Mouse (Mus musculus) splenic B cell, adult 2 months (primary cell): ENCODE results near the gene Arhgap24.

Experiments
- DNase-seq: peaks from one replicate; pipeline ENCODE4 v3.0.0-alpha.2; 2011; ENCODE audit warnings: low read depth, low spot score
- H3K27me3 ChIP-seq: 2 replicates; pipeline ENCODE4 v1.6.1; 2012; ENCODE audit warnings: mild to moderate bottlenecking, low read length, moderate library complexity, mixed read lengths; ENCODE audit not compliant: control insufficient read depth, poor library complexity, insufficient read depth, severe bottlenecking
- H3K36me3 ChIP-seq: 2 replicates; pipeline ENCODE4 v1.6.1; 2012; ENCODE audit warnings: mild to moderate bottlenecking, low read length, moderate library complexity, mixed read lengths; ENCODE audit not compliant: control insufficient read depth, poor library complexity, insufficient read depth, severe bottlenecking

Arhgap24 gene

DNA sequence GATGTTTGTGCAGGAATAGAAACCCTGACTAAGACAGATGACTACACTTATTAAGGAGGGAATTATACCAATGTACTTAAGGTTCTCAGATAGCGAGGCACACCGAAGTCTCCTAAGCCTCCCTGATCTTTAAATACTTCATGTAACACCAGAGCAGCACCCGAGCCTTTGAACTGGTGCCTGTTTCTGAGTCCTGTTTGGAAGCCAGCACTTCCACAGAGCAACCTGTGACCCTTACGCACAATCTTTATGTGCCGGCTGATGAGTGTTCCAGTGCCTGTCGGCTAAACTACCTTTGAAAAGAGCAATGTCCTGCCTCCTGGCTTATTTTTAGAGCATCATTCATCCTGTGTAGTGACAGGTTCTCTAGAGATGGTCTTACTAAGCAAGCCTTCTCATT, 221.4 kb downstream of the Arhgap24 start:
- DNase-seq: no peak
- Histone ChIP-seq H3K27me3 (no peaks in the 10 kb centered on the region), H3K36me3 (no peaks in the 10 kb centered on the region)

DNA sequence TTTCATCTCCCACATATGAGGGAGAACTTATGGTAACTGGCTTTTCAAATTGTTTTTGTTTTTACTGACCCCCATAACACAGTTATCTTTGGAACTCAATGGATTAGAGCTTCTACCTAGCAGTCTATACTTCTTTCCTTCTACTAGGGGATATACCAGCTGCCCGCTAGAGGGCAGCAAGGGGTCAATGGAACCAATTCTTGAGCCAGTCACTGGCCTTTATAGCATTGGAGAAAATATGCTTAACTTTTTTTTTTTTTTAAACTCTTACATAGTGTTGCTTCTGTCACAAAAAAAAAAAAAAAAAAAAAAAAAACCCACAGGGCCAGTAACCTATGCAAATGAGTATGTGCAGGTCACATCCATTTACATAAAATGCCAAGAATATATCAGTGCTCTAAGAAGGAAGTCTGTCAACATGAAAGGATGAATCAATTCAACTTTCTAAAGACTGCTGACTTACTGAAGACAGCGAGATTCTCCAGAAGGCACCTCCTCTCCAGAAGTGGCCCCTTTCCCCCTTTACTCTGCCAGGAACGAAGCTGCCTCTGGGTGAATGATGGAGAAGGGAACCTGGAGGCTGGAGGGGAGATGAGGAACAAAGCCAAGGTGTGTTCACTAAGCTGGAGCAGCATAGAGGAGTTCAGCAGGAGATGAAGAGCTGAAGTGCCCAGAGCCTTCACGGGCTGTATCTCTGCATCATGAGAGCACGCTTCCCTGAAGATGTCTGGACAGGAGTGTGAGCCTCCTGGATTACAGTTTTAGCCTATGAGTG, 222.3 kb downstream of the Arhgap24 start:
- no peaks in the 10 kb centered on the region for H3K27me3 ChIP-seq
- no peaks in the 10 kb centered on the region for H3K36me3 ChIP-seq
- DNase-seq: peak; percentile 65

DNA sequence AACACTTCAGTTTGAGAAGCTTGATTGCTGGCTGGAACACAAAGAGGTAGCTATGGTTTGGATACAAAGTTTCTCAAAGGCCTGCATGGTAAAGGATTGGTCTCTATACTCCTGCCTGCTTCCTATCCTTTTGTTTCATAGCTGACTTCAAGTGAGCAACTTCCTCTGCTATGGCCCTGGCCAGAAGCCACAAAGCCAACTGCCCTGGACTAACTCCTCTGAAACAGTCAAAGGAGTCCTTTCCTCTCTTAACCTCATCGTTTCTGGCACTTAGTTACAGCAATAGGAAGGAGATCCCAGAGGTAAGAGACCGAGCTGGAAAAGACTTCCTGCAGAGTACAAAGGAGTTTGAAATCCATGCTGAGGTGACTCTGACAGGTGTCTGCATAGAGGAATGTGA, 224.0 kb downstream of the Arhgap24 start:
- no peaks in the 10 kb centered on the region for H3K27me3 ChIP-seq
- DNase-seq: no peak
- H3K36me3 ChIP-seq: no peaks in the 10 kb centered on the region

DNA sequence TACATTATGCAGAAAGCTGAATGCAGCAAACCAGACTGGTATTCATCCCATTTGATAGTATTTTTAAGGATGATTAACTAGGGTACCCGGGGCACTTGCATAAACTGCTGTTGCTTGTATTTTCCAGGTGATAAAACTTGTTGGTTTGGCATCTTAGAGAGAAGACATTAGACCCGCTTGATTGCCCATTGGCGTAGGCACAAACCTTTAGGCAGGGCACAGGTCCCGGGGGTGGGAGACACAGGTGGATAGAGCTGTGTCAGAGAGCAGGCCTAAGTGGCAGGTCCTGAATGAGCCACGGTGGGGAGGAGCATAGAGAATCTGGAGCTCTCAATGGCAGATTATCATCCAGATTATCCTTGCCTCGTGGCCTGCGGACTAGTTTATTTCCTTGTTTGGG, 229.1 kb downstream of the Arhgap24 start:
- Histone ChIP-seq H3K27me3 (no peaks in the 10 kb centered on the region), H3K36me3 (no peaks in the 10 kb centered on the region)
- DNase-seq: no peak

DNA sequence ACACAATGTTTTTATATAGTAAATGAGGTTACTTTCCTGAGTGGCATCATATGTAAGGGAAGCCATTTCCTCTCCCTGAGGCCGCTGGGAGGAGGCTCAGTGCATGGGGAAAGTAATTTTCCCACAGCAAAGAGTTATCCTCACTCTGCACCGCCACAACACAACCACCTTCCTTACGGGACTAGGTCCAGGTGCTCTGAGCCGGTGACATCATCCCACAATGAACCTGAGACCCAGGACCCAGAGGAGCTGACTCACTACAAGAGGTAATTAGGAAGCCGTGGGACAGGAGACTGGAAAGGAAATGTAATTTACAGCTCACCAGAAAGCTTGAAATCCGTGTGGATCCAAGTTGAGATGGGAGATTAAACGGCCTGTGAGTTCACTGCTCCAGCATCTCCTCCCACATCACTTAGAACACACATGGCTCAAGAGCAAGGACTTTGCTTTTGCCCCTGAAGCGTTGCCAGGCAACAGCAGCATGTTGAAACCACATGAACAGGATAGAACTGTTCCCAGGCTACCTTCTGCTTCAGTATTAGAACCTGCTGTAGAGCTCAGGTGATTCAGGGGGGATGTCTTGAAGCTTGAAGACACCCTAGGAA, 238.3 kb downstream of the Arhgap24 start:
- Histone ChIP-seq H3K27me3 (no peaks in the 10 kb centered on the region), H3K36me3 (no peaks in the 10 kb centered on the region)
- no peak for DNase-seq

DNA sequence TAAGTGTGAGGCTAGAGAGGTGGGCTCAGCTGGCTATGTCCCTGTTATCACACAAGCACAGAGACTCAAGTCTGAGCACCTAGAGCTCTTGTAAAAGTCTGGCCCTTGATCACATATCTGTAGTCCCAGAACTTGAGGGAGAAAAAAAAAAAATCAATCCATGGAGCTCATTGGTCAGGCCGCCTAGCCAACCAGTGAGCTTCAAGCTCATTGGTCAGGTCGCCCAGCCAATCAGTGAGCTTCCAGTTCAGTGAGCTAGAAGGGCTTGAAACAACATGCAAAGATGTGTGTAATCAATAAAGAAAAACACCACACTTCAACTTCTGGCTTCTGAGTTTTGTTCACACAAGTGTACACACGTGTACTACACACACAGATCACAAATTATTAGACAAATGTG, 242.4 kb downstream of the Arhgap24 start:
- no peak for DNase-seq
- Histone ChIP-seq H3K36me3 (no peaks in the 10 kb centered on the region), H3K27me3 (no peaks in the 10 kb centered on the region; the same call in 1 of the 2 replicates)

DNA sequence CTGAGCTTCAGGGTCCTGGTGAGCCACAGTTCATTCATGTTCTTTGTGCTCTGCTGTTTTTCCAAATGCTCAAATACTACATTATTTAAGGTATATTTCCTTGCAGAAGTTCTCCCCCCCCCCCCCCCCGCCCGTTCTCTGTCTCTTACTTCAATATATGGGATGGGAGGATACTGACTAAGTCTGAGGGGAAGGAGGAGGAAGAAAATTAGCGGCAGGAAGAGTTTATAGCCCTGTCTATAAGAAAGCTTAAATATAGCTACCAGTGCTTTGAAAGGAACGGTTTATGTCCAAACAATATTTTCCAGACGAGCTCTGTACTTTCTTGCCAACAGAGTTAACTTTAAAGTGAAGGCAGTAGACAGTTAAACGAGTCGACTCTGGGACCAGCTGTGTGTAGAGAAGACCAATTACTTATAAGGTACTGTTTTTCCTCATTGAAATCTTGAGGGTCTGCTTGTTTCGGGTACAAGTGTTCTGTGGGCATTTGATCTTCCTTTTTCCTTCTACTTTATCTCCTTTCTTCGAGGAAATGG, 243.7 kb downstream of the Arhgap24 start:
- no peaks in the 10 kb centered on the region for H3K36me3 ChIP-seq
- no peak for DNase-seq

DNA sequence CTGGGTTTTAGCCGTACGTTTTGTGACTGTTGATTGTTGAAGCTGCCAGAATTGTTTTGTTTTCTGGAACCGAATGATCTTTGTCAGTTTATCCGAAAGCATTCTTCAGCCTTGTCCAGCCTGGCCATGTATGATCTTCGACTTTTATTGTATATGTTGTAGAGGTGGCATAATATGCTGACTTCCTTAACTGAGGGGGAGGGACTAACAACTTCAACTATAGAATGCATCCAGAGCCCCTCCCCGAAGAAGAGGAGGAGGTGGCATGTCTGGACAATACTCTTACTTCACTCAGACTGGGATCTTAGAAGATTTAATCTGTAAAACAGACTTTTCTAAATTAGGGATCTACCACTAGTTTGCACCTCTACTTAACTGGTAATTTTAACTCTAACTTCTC, 244.2 kb downstream of the Arhgap24 start:
- H3K36me3 ChIP-seq: no peaks in the 10 kb centered on the region
- DNase-seq: no peak
- no peaks in the 10 kb centered on the region; the same call in 1 of the 2 replicates for H3K27me3 ChIP-seq

More for the DNA sequence above, 243.7 kb downstream of the Arhgap24 start:
- H3K27me3 ChIP-seq: no peaks in the 10 kb centered on the region; the same call in 1 of the 2 replicates

DNA sequence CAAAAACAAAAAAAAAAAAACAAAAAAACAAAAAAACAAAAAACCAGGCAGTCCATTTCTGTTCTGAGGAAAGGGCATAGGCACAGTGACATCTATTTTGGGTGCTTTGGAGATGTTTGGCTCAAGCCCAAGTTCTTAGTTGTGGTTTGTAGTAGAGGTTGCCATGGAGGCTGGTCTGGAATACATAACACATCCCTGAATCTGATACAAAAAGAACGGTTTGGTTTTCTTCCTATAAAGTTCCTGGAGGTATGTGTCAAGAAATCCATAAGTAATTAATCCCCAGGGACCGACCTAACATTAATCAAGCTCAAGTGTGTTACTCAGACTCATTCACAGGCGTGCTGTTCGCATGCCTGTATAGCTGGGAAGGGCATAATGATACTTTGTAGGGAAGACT, 245.8 kb downstream of the Arhgap24 start:
- Histone ChIP-seq H3K36me3 (no peaks in the 10 kb centered on the region), H3K27me3 (no peaks in the 10 kb centered on the region; the same call in 1 of the 2 replicates)
- no peak for DNase-seq

DNA sequence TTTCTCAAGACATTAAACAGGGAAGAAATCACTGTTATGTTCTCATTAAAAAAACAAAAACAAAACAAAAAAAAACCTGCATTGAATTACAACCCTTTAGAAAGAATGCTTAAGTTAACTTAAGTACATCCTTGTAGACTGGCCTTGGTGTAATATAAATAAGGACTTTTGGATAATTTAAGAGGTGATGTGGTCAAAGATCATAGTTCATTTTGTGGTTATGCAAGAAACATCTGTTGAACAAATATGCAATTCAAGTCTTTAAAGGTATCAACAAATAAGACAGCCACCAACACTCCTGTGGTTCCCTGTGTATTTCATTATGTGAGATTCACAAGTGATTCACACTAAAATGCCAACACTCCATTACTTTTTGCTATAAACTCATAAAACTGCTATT, 247.3 kb downstream of the Arhgap24 start:
- Histone ChIP-seq H3K36me3 (no peaks in the 10 kb centered on the region), H3K27me3 (no peaks in the 10 kb centered on the region; the same call in 1 of the 2 replicates)
- no peak for DNase-seq

DNA sequence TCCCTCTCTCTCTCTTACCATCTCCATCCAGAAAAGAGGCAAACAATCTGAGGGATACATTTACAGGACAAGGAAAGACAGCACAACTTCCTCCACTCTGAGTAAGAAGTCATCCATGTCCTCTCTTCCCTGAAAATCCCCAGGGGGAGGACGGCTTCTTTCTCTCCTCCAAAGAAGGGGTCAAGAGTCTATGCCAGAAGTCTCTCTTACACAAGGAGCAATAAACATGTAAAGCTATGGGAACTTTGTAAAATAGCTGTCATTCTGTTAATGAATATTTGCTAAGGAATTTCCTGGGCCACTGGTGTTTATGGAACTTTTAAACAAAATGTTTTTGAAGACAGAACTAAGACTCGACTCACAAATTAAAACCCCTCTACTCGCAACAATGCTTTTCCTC, 248.3 kb downstream of the Arhgap24 start:
- Histone ChIP-seq H3K27me3 (no peaks in the 10 kb centered on the region; the same call in 1 of the 2 replicates), H3K36me3 (no peaks in the 10 kb centered on the region)
- no peak for DNase-seq

DNA sequence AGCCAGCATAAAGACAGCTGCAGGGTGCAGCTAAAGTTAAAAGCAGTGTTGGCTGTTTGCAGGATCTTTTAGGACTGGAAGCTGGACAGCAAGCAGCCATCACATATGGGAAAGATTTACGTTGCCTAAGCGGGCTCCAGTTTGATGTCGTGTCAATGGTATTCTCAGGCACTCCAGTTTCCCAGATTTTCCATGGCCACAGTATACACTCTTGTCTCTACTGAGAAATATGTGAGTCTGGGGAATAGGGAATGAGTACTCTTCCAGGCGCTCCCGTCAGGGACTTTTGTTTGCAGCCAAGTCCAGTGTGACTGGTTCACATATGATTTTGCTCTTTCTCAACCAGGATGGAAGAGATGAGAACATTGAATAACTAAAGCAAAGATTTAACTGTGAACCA, 254.9 kb downstream of the Arhgap24 start:
- DNase-seq: no peak
- Histone ChIP-seq H3K27me3 (no peaks in the 10 kb centered on the region), H3K36me3 (no peaks in the 10 kb centered on the region)

DNA sequence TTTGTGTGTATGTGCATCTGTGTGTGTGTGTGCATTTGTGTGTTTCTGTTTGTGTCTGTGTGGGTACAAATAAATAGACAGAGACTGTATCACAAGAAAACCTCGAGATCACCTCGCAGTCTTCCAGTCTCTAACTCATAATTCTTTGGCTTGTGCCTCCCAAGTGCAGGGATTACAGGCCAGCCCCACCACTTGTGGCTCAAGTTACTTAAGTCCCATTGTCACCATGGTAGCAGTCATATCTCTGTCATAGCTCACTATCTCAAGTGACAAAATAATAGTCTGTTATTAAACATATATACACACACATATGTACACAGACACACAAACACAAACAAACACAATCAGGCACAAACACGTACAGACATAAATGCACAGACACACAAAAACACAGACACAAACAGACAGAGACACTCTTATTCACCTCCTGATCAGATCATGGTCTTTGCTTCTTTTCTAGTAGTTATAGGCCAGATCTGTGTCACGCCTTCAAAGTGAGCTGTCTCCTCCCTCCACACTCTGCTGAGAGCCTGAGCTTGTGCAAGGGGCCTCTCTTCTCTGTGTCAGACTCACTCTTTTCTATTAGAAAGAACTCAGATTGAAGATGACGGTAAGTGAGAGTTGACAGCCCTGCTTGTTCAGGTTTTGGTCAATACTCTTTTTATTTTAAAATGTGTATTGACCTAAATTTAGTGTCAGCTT, 261.5 kb downstream of the Arhgap24 start:
- DNase-seq: no peak

DNA sequence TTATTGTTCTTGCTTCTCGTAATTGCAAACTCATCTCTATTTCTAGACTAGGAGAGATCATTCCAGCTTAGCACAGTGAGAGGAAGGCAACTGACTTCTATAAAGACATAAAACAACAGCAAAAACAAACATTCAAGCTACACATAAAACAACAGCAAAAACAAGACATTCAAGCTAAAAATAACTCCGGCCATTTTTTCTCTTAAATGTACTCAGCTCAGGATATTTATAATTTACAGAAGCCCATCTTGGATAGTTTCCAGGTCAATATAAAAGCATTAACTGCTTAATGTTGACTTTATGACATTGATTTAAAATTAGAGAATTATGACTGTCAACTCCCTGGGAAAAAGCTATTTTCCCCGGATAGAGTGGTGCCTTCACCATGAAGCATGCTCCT, 262.2 kb downstream of the Arhgap24 start:
- no peaks in the 10 kb centered on the region for H3K36me3 ChIP-seq
- no peaks in the 10 kb centered on the region for H3K27me3 ChIP-seq
- no peak for DNase-seq

More for the DNA sequence above, 261.5 kb downstream of the Arhgap24 start:
- Histone ChIP-seq H3K36me3 (no peaks in the 10 kb centered on the region), H3K27me3 (no peaks in the 10 kb centered on the region)

DNA sequence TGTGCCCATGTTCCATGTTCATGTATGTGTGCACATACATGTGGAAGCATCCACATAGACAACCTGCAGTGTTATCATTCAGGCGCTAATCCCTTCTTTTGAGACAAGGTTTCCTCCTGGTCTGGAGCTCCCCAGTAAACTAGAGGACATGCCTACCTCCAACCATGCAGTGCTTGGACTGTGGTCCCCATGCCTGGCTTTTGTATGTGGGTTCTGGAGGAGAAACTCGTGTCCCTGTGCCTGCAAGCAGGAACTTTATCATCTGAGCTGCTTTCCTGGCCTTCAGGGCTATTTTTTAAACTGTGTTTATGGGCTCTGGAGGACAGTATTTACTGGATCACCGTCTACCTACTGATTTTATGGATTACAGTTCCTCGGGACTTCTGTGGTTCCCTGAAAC, 262.9 kb downstream of the Arhgap24 start:
- no peaks in the 10 kb centered on the region for H3K36me3 ChIP-seq
- H3K27me3 ChIP-seq: no peaks in the 10 kb centered on the region
- DNase-seq: no peak
